Mouse (Mus musculus) lung, embryonic 16.5 days (tissue): Measurements from ENCODE around the gene Slc39a9. TPM values are rescaled to one million over a fixed set of nuclear protein-coding genes. Genes with fewer than 3 reads are reported as not detected.
A peak's percentile ranks its signal among the peaks of the same experiment; 100 is the strongest.

ENCODE experiments used
- ATAC-seq: fragments of 200-750 bp; cut with Nextera tagmentation; 2 replicates; pipeline ENCODE4 v1.8.0; 2017; ENCODE audit warnings: low read depth, mild to moderate bottlenecking, moderate library complexity
- H3K27ac ChIP-seq: fragments of 300-500 bp; sonication (generic); 2 replicates; pipeline ENCODE4 v1.5.1; 2014; ENCODE audit warnings: mild to moderate bottlenecking, control low read depth, low read length
- H3K27me3 ChIP-seq: fragments of 300-500 bp; sonication (generic); 2 replicates; pipeline ENCODE4 v1.6.1; 2014; ENCODE audit warnings: low read depth, low read length, mixed read lengths; ENCODE audit not compliant: control insufficient read depth, insufficient read depth
- H3K36me3 ChIP-seq: fragments of 300-500 bp; sonication (generic); 2 replicates; pipeline ENCODE4 v1.6.1; 2014; ENCODE audit warnings: low read length; ENCODE audit not compliant: control insufficient read depth, insufficient read depth
- H3K4me1 ChIP-seq: fragments of 300-500 bp; sonication (generic); replicated peaks from 2 replicates; pipeline ENCODE4 v1.6.1; 2014; ENCODE audit warnings: low read length, mixed read lengths; ENCODE audit not compliant: control insufficient read depth, insufficient read depth
- H3K4me2 ChIP-seq: fragments of 300-500 bp; sonication (generic); 2 replicates; pipeline ENCODE4 v1.6.1; 2014; ENCODE audit warnings: low read depth, low read length, control low read depth
- H3K4me3 ChIP-seq: fragments of 300-500 bp; sonication (generic); 2 replicates; pipeline ENCODE4 v1.5.1; 2014; ENCODE audit warnings: mild to moderate bottlenecking, low read length, control low read depth
- H3K9ac ChIP-seq: fragments of 300-500 bp; sonication (generic); 2 replicates; pipeline ENCODE4 v1.6.1; 2014; ENCODE audit warnings: low read length, control low read depth
- H3K9me3 ChIP-seq: fragments of 300-500 bp; sonication (generic); 2 replicates; pipeline ENCODE4 v1.6.1; 2016; ENCODE audit warnings: low read length; ENCODE audit not compliant: control insufficient read depth
- WGBS: fragments of 180-500 bp; shearing (Covaris S2); extraction: QIAGEN DNeasy Blood & Tissue Kit; methylation state at CpG from one replicate; pipeline ENCODE4 v1.1.7; 2014; 5-methylcytosine and 5-hydroxymethylcytosine counted together
- polyA plus RNA-seq: library from polyadenylated mRNA; unstranded; fragments of >200 nt; fragmentation: Nextera tagmentation; extraction: Ambion mirVana; gene quantifications from 2 replicates; pipeline ENCODE4 v1.2.1, GENCODE M21; 2015

Gene Slc39a9
- 30.2 and 30.4 TPM in 2 replicates for polyA plus RNA-seq

DNA sequence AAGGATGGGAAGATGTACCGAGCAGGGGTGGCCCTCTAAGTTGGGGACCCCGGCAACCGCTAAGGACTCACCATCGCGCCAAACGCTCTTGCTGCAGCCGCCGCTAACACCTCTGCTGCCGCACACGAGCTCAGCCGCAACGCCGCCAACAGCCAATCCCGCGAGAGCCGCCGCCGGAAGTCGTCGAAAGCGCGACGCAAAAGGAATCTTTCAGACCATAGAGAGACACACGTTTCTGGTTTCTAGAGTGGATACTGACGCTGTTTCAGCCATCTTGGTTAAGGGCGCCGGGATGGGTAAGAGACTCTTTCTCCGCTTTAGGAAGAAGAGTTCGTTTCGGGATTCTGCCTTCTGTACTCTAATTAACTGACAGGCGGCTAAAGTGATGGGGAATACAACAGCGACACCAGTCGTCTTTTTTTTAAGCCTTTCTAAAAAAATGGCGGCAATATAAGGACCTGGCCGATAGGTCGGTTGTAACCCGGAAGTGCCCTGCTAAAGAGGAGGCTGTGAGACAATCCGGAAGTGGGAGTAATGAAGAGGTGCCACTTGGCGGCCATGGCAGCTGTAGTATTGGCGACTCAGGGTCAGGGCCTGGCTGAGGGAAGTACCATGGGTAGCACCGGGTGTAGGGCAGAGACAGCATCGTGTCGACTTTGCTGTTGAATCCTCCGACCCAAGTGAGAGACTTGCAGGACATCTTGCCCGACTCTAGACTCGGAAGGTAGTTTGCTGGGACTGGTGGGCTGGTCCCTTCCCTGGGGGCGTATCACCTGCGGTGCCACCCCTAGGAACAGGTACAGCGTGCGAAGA, at the start of gene Slc39a9, which contains the start of gene Erh:
Gene Slc39a9, plus strand, starts transcription at position 191 of the 813 bp plus-strand sequence.
Gene Erh, minus strand, starts transcription at position 649 of the 813 bp plus-strand sequence.
- Histone ChIP-seq H3K4me2 (peak within 1 kb of the TSS; percentile 93), H3K4me3 (peak within 1 kb of the TSS; percentile 95), H3K27ac (peak within 1 kb of the TSS; percentile 78), H3K27me3 (no peaks in the 10 kb centered on the region), H3K4me1 (peaks cover 26% of the 10 kb centered on the region), H3K9ac (peak within 1 kb of the TSS; percentile 98), H3K9me3 (no peaks in the 10 kb centered on the region), H3K36me3 (peaks cover 17% of the 10 kb centered on the region)
- under 1% methylated on average over 50 of the region's 50 CpGs for WGBS
- peak; percentile 97 for ATAC-seq

DNA sequence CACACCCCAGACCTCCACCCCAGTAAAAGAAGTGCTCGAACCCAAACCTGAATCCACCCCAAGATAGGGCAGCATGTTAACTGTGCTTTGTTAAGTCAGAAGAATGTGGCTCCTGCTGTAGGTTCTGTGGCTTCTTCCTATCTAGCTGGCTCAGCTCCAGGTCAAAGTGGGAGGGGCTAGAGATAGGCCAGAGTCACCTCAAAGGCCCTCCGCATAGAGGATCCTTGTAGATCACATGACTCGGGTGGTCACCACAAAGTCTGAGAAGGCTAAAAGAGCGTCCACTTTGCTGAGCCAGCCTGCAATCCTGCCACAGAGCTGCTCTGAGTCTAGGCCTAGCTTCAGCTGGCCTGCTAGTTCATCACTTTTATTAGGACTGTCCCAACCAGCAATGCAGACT, 49.5 kb upstream of the Slc39a9 start:
- H3K27me3 ChIP-seq = no peaks in the 10 kb centered on the region
- no peak overlapping the region for H3K4me2 ChIP-seq
- no peaks in the 10 kb centered on the region for H3K36me3 ChIP-seq
- no peak for ATAC-seq
- no peak overlapping the region for H3K4me3 ChIP-seq
- no peak overlapping the region for H3K27ac ChIP-seq
- WGBS = 72% methylated on average over 4 of the region's 4 CpGs
- H3K4me1 ChIP-seq = peaks cover 12% of the 10 kb centered on the region
- no peak overlapping the region for H3K9ac ChIP-seq
- no peaks in the 10 kb centered on the region for H3K9me3 ChIP-seq

DNA sequence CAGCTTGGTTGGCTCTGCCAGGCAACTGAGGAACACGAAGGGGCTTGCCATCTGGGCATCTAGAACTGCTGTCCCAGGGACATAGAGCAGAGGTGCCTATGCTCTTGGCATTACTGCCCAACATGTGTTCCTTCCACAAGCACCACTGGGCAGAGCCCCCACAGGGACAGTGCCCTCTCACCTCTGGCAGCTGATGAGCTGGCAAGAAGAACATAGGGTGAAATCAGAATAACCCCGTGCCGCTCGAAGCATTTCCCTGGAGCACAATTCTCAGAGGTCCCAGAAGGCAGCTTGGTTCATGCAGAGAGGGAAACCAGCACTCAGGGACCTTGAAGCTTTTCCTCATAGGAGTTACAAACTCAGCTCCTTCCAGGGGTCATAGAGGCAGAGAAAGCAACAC, 48.9 kb upstream of the Slc39a9 start:
- H3K4me1 ChIP-seq = peaks cover 13% of the 10 kb centered on the region
- no peak for ATAC-seq
- no peaks in the 10 kb centered on the region for H3K36me3 ChIP-seq
- H3K4me2 ChIP-seq = no peak overlapping the region
- H3K27ac ChIP-seq = no peak overlapping the region
- H3K27me3 ChIP-seq = no peaks in the 10 kb centered on the region
- no peaks in the 10 kb centered on the region for H3K9me3 ChIP-seq
- whole genome bisulfite sequencing = 80% methylated on average over 4 of the region's 4 CpGs
- H3K9ac ChIP-seq = no peak overlapping the region
- no peak overlapping the region for H3K4me3 ChIP-seq

DNA sequence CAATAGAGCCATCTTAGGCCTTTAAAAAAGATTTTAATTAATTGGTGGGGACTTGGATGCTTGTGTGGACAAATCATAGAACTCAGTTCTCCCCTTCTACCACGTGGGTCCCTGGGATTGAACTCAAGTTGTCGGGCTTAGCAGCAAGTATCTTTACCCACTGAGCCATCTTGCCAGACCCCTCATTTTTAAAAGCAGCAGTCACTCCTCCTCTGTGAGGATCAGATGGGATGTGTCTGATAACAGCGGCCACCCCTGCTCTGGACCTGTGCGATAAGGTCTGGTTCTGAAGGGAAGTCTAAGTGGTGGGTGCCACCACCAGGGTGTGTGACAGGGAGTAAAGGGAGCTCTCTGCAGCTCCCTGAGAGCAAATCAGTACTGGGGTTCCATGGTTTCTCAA, 48.1 kb upstream of the Slc39a9 start:
- Histone ChIP-seq H3K4me2 (no peak overlapping the region), H3K27me3 (no peaks in the 10 kb centered on the region), H3K4me1 (peaks cover 20% of the 10 kb centered on the region), H3K36me3 (no peaks in the 10 kb centered on the region), H3K27ac (no peak overlapping the region), H3K4me3 (no peak overlapping the region), H3K9me3 (no peaks in the 10 kb centered on the region), H3K9ac (no peak overlapping the region)
- no peak for ATAC-seq
- WGBS = 95% methylated on average over 4 of the region's 4 CpGs

DNA sequence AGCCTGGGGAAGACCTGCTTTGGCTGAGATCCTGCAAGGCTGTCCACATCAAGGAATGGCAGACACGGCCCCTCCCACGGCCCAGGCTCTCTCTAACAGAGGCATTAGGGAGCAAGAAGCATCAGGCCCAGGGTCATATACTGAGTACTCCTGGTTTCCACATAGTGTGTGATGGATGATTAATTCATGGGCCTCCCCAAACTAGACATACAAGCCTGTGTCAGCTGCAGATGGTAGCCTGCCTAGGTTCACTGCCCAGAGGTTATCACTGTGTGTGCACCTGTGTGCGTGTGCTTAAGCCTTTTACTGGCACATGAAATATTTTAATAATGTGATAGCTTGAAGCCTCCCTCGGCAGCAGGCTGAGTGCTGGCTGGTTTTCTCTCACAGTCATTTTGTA, 47.7 kb upstream of the Slc39a9 start:
- ATAC-seq = no peak
- H3K36me3 ChIP-seq = no peaks in the 10 kb centered on the region
- H3K9ac ChIP-seq = no peak overlapping the region
- 53% methylated on average over 4 of the region's 4 CpGs for WGBS
- no peak overlapping the region for H3K4me2 ChIP-seq
- H3K4me3 ChIP-seq = no peak overlapping the region
- H3K9me3 ChIP-seq = no peaks in the 10 kb centered on the region
- peaks cover 22% of the 10 kb centered on the region for H3K4me1 ChIP-seq
- H3K27me3 ChIP-seq = no peaks in the 10 kb centered on the region
- no peak overlapping the region for H3K27ac ChIP-seq

- Histone ChIP-seq H3K27me3 (no peaks in the 10 kb centered on the region), H3K9ac (peak overlapping the region; percentile 25; the same call in 1 of the 2 replicates), H3K4me1 (peaks cover 25% of the 10 kb centered on the region), H3K27ac (peak overlapping the region; percentile 31), H3K4me2 (no peak overlapping the region), H3K36me3 (no peaks in the 10 kb centered on the region), H3K9me3 (no peaks in the 10 kb centered on the region), H3K4me3 (no peak overlapping the region)
- WGBS = 26% methylated on average over 7 of the region's 7 CpGs
- ATAC-seq = no peak
Measured at GRCm38 (mm10) chr12:80598236-80598635, 45.4 kb upstream of the Slc39a9 start.

DNA sequence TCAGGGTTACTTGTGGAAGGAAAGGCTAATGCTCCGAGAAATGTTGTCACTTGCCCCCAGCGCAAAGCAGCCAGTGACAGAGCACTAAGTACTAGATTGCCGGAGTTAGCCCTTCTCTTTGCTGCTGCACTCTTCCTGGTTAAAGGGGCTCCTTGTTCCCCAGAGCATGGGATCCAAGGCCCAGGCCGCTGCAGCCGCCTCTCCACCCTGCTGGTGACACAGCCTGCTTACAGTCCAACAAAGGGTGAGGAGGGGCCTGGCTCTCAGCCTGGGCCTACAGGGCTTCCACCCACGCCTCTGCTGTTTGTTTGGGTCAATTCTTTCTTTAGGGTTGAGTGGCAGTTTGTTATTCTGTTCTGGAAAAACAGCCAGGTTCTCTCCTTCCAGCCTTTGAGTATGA, 44.9 kb upstream of the Slc39a9 start:
- Histone ChIP-seq H3K4me1 (peaks cover 31% of the 10 kb centered on the region), H3K9ac (peak overlapping the region; percentile 25), H3K27me3 (no peaks in the 10 kb centered on the region), H3K36me3 (no peaks in the 10 kb centered on the region), H3K4me2 (no peak overlapping the region), H3K4me3 (no peak overlapping the region), H3K9me3 (no peaks in the 10 kb centered on the region), H3K27ac (peak overlapping the region; percentile 31)
- ATAC-seq = peak; percentile 78
- WGBS = 34% methylated on average over 6 of the region's 6 CpGs

- Histone ChIP-seq H3K4me3 (no peak overlapping the region), H3K9ac (no peak overlapping the region), H3K9me3 (no peaks in the 10 kb centered on the region), H3K27me3 (no peaks in the 10 kb centered on the region), H3K36me3 (no peaks in the 10 kb centered on the region), H3K4me2 (no peak overlapping the region), H3K4me1 (peaks cover 42% of the 10 kb centered on the region), H3K27ac (no peak overlapping the region)
- 77% methylated on average over 9 of the region's 9 CpGs for WGBS
- no peak for ATAC-seq
Measured at GRCm38 (mm10) chr12:80601597-80602269, 42.0 kb upstream of the Slc39a9 start.

- no peak overlapping the region for H3K4me3 ChIP-seq
- no peaks in the 10 kb centered on the region for H3K36me3 ChIP-seq
- H3K27ac ChIP-seq = no peak overlapping the region
- H3K4me1 ChIP-seq = peaks cover 42% of the 10 kb centered on the region
- no peaks in the 10 kb centered on the region for H3K9me3 ChIP-seq
- H3K9ac ChIP-seq = no peak overlapping the region
- WGBS = 92% methylated on average over 5 of the region's 5 CpGs
- ATAC-seq = no peak
- no peak overlapping the region for H3K4me2 ChIP-seq
- H3K27me3 ChIP-seq = no peaks in the 10 kb centered on the region
Measured at GRCm38 (mm10) chr12:80602432-80602831, 41.3 kb upstream of the Slc39a9 start.
